Mouse (Mus musculus) E14TG2a.4 (cell line): ENCODE data around the gene Rap1gap.

Experiments used
- CTCF ChIP-seq: conservative IDR thresholded peaks from 2 replicates; pipeline ENCODE4 v1.5.1; 2014; ENCODE audit warnings: low read length
- NANOG ChIP-seq: IDR thresholded peaks from 2 replicates; pipeline ENCODE4 v1.6.1; 2014; ENCODE audit warnings: borderline replicate concordance, low read length, mixed read lengths

DNA sequence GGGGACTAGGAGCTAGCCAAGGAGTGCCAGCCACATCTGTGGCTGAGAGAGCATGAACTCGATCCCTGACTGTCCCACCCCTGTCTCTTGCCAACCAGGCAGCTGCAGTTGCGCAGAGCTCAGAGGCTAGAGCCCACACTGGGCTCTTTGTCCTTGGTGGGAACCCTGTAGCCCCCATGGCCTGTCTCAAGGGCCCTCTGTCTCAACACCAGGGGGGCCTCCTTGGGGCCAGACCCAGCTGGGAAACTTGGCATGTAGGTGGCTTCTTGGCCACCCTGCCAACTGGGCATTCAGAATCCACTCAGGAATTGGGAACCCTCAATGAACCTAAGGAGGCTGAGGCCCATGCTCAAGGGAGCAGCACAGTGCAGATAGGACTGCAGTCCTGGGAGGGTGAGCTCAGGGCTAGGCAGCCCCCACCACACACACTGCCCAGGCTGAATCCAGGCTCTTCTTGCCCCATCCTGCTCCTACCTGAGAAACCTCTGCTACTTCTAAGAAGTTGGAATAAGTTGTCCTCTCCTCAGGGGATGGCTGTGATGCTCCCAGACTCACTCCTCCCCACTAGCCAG is 15.5 kb downstream of the Rap1gap start:
- no peak for TF ChIP-seq CTCF
- TF ChIP-seq NANOG: no peak
